Mouse (Mus musculus) 416B (cell line): ENCODE data around the gene Olfr1277.

Experiments used
- DNase-seq: peaks from one replicate; pipeline ENCODE4 v3.0.0; 2011; ENCODE audit warnings: low read depth

The Olfr1277 gene

GRCm38 (mm10) chr2:111274006-111274405 is at the start of gene Olfr1277:
TSS of gene Olfr1277 (minus strand) at chr2:111274106.
- no peak for DNase-seq

- no peak for DNase-seq
These were observed 39.8 kb upstream of the Olfr1277 start, which contains the start of gene Olfr1280 for GRCm38 (mm10) chr2:111313717-111314116. TSS of gene Olfr1280 (plus strand) at chr2:111314017.

- DNase-seq = no peak
These were observed 26.5 kb upstream of the Olfr1277 start, which contains the start of gene Olfr1279 for GRCm38 (mm10) chr2:111300374-111300773. TSS of gene Olfr1279 (plus strand) at chr2:111300635.

GRCm38 (mm10) chr2:111298541-111298940 is 24.6 kb upstream of the Olfr1277 start:
- no peak for DNase-seq

- no peak for DNase-seq
These were observed 15.9 kb upstream of the Olfr1277 start, which contains the start of gene Olfr1278 for GRCm38 (mm10) chr2:111289836-111290235. TSS of gene Olfr1278 (plus strand) at chr2:111290136.

GRCm38 (mm10) chr2:111254216-111254615 is 19.7 kb downstream of the Olfr1277 start, which contains the start of gene Olfr1276:
TSS of gene Olfr1276 (plus strand) at chr2:111254516.
- no peak for DNase-seq

- DNase-seq = no peak
These were observed 38.7 kb downstream of the Olfr1277 start, which contains the start of gene Olfr1275 for GRCm38 (mm10) chr2:111235186-111235585. TSS of gene Olfr1275 (minus strand) at chr2:111235286.

GRCm38 (mm10) chr2:111229502-111229901 is 44.4 kb downstream of the Olfr1277 start, which contains the start of gene 4930430A15Rik:
TSS of gene 4930430A15Rik (minus strand) at chr2:111229602.
- no peak for DNase-seq
